Mouse (Mus musculus): ENCODE data around the gene Fblim1.
"Not testable (repeated sequence)": the region's sequence is repeated elsewhere in the genome, so short reads cannot be mapped to it uniquely, and the experiment has no call there.

Fblim1 gene

DNA sequence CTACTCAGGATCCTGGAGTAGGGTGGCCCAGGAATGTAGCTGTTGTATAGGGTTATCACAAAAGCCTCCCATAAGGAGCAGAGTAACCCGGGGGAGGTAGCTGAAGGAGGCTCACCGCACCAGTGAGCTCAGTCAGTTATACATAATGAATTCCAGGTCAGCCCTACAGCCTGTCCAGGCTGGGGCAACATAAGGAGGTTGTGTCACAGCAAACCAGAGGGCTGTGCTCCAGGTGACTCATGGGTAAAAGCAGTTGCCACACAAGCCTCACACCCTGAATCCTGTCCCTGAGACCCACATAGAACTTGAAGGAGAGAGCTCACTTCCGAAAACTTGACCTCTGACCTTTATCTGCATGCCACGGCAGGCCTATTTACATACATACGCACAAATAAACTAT lies 36.9 kb downstream of the Fblim1 start:
- DNase-seq (ENCODE audit: extremely low read depth, low read depth) = no peak

DNA sequence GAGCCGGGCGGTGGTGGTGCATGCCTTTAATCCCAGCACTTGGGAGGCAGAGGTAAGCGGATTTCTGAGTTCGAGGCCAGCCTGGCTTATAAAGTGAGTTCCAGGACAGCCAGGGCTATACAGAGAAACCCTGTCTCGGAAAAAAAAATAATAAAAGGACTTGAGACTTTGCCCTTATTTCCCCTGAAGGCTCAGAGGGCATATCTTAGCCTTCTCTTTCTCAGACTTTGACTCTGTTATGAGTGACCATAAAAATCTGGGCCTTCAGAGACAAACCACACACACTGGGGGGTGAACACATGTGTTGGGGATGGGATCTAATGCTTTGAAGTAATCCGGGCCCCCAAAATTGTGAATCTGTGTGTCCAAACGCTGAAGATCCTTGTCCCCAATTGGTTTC lies 38.7 kb downstream of the Fblim1 start:
- DNase-seq (ENCODE audit: extremely low read depth, low read depth) = not testable (repeated sequence)

DNA sequence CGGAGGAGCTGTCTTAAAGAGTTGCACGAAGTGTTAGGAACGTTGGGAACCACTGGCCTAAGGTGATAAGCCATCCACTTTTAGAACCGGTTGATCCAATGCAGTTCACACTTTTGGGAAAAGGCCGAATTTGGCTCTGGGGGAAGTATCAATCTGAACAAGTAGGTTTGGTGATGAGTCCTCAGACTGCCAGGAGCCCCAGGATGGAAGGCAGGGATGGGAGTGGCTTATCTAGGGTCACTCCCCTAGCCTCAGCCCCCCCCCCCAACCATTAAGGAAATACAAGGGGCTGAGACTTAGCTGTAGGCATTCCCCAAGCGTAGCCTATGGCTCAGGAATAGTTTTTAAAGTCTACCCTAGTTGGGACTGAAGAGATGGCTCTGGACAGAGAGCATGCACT lies 39.7 kb downstream of the Fblim1 start:
- no peak for DNase-seq (ENCODE audit: extremely low read depth, low read depth)

DNA sequence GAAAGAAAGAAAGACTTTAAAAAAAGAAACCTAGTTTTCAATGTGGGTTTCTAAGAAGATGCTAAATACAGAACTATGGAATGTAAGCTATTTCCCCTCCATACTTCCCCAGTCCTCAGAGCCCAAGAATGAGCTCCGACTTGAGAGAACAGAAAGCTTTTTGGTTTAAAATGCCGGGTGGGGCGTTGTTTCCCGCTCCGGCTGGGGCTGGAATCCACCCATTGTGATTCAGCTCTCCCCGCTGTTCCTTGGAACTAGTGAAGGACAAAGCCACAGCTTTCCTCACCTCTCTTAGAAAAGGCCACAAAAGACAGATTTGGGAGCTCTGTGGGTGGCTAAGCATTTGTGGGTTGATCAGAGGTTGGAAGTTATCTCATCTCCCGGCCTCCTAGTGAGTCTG lies 40.6 kb downstream of the Fblim1 start:
- DNase-seq (ENCODE audit: extremely low read depth, low read depth) = no peak

DNA sequence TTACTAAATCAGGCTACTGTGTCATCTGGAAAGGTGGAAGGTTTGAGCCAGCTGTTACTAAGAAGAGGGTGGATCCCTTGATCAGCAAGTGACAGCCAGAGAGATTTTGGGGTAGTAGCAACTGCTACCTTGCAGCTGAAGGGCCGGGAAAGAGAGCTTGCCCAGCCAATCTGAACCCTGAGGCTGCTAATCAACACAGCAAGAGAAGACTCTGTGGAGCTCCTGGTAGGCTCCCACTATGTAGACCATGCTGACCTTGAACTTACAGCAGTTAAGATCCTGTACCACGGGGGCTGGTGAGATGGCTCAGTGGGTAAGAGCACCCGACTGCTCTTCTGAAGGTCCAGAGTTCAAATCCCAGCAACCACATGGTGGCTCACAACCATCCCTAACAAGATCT lies 41.2 kb downstream of the Fblim1 start:
- DNase-seq (ENCODE audit: extremely low read depth, low read depth) = no peak

DNA sequence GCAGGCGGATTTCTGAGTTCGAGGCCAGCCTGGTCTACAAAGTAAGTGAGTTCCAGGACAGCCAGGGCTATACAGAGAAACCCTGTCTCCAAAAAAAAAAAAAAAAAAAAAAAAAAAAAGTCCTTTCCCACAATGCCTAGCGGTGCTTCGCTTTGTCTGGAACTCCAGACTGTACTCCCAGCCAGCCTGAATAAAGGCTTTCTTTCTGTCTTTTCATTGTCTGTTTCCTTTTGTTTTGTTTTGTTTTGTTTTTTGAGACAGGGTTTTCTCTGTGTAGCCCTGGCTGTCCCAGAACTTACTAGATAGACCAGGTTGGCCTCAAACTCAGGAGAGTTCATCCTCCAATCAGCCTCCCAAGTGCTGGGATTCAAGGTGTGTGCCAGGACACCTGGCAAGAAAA lies 41.7 kb downstream of the Fblim1 start:
- DNase-seq (ENCODE audit: extremely low read depth, low read depth) = no peak

DNA sequence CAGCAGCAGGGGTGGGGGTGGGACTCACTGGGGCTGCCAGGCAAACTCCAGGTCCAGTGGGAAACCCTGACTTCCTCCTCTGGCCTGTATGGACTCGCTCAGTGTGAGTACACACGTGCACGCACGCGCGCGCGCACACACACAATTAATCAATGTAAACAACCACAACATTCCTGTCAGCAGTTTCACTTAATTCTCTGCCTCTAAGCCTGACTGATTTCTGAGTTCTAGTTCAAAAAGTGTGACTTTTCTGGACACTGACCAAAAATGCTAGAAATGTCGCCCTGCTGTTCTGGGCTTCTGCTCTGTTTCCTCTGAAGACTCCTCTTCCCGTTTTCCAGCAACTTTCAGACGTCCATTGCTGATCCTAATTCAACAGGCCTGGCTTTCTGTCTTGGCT lies 43.6 kb downstream of the Fblim1 start:
- DNase-seq (ENCODE audit: extremely low read depth, low read depth) = no peak

DNA sequence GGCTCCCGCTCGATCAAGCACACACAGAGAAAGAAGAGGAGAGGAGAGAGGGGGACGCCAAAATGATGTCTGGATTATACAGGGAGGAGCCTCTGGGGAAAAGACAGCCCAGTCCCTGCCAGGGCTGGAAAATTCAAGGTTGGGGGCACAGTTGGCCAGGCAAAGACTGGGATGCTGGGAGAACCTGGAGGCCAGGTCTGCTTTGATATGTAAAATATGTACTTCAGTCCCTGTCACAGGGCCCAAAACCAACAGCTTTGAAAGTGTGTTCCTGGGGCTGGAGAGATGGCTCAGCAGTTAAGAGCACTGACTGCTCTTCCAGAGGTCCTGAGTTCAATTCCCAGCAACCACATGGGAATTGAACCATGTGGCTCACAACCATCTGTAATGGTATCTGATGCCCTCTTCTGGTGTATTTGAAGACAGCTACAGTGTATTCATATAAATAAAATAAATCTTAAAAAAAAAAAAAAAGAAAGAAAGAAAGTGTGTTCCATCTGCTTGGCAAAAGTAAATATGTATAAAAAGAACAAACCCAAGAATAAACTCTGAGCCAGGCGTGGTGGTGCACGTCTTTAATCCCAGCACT lies 44.5 kb downstream of the Fblim1 start:
- not testable (repeated sequence) for DNase-seq (ENCODE audit: extremely low read depth, low read depth)

DNA sequence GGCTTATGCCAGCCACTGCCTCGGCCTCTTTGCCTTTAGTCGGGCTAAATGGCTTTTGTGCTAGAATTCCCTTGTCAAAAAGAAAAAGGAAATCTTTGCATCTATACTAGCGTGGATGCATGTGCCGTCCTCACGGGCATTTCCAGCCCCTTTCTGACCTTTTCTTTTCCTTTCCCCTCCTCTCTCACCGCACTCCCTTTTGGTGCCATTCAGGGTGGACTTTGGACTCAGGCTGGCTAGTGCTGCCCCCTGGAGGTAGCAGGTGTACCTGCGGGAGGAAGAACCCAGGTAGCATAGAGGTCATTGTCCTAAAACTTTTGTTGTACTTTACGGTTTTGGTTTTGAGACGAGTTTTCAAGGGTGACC lies 46.0 kb downstream of the Fblim1 start:
- peak; percentile 61 for DNase-seq (ENCODE audit: extremely low read depth, low read depth)

DNA sequence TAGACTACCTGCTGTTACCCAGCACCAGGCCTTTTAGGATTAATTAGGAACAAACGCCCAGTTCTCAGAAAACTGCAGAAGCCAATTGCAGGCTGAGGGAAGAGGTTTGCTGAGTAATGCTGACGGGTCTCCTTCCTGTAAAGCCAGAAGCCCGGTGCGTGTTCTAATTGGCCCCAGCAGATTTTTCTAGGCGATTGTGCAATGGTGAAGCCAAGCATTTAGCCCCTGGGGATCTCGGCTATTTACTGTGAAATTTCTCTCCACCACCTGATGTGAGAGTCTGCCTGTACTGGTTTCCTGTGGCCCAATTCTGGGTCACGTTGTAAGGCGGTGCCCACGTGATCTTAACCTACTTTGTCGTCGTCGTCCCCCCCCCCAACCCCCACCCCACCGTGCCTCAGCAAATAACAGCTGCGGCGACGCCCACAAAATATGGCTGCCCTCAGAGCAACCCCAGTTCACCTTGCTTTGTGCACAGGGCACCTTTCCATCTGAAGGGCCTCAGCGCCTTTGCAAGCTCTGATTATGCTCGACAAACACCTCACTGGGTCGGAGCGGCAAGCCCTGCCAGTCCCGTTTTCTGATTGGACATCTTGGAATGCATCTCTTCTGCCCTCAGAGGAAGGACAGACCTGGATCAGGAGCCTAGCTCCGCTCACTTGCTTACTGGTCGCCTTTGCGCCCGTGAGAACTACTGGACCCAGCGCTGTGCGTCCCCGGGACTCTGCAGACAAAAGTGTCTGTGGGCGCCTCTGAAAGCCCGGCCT lies 46.6 kb downstream of the Fblim1 start:
- peak; percentile 87 for DNase-seq (ENCODE audit: extremely low read depth, low read depth)

DNA sequence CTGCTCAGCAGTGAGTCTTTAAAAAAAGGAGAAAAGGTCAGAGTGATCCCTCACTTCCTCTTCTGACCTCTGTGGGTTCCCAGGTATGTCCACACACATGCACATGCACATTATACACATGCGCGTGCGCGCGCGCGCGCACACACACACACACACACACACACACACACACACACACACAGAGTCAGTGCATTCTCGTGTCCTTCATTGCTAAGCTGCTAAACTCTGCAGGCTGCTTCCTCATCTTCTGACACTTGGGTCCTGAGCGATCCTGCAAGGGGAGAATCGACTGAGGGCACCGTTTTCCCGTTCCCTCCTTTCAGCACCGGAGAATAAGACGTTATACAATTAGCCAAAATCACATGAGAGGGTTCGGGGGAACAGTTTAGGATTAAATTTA lies 47.2 kb downstream of the Fblim1 start:
- DNase-seq (ENCODE audit: extremely low read depth, low read depth) = peak; percentile 65

DNA sequence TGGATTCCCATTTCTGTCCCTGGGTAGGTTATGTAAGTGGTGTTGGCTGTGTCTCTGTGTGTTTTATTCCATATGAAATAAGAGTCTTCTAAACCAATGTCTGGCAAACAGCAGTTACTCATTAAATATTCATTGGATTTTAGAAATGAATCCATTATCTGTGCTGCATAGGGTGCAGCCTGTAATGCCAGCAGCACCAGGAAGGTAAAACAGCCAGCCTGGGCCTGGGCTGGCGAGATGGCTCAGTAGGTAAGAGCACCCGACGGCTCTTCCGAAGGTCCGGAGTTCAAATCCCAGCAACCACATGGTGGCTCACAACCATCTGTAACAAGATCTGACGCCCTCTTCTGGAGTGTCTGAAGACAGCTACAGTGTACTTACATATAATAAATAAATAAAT lies 49.7 kb downstream of the Fblim1 start:
- not testable (repeated sequence) for DNase-seq (ENCODE audit: extremely low read depth, low read depth)

DNA sequence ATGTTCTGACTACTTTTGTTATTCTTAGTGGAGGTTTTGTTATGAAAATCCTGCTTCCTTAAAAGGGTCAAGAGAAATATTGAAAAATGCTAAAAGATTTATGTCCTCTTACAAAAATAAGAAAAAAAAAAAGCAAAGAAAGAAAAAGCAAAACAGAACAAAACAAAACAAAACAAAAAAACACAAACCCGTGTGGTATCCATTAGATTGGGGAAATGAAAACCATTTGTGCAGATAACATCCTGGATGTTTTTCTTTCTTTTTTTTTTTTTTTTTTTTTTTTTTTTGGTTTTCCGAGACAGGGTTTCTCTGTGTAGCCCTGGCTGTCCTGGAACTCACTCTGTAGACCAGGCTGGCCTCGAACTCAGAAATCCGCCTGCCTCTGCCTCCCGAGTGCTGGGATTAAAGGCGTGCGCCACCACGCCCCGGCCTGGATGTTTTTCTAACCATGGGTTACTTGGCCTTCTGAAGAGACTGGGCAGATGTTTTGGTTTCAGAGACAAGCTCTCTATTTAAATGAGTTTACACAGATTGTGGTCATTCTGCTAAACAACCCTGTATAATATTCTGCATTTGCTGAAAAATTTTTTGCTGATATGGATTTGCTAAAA lies 51.5 kb downstream of the Fblim1 start:
- not testable (repeated sequence) for DNase-seq (ENCODE audit: extremely low read depth, low read depth)

DNA sequence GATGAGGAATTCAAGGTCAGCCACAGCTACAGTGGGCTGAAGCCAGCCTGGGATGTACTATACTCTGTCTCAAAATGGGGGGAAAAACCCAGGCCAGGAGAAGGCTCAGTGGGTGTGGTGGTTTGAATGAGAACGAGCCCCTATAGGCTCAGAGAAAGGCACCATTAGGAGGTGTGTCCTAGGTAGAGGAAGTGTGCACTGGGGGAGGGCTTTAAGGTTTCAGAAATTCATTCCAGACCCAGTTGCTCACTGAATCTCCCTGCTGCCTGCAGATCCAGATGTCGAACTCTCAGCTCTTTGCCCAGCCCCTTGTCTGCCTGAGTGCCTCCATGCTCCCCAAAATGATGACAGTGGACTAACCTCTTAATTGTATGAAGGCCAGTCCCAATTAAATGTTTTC lies 53.4 kb downstream of the Fblim1 start:
- DNase-seq (ENCODE audit: extremely low read depth, low read depth) = peak; percentile 86

DNA sequence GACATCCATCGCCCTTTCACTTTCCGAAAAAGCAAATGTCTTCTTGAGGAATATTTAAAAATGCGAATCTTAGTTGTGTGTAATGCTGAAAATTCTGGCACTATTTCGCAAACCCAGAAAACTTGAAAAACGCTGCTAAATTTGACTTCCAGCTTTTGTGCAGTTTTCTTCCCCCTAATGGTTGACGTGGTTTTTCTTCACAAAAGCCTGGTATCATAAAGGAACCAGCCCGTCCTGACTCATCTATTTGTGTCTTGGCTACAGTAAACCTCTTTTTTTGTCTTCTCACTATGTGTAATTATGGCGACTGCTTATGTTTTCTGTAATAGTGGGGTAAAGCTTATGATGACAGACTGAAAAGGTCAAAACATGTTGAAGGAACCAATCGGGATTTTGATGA lies 58.6 kb downstream of the Fblim1 start:
- no peak for DNase-seq (ENCODE audit: extremely low read depth, low read depth)

DNA sequence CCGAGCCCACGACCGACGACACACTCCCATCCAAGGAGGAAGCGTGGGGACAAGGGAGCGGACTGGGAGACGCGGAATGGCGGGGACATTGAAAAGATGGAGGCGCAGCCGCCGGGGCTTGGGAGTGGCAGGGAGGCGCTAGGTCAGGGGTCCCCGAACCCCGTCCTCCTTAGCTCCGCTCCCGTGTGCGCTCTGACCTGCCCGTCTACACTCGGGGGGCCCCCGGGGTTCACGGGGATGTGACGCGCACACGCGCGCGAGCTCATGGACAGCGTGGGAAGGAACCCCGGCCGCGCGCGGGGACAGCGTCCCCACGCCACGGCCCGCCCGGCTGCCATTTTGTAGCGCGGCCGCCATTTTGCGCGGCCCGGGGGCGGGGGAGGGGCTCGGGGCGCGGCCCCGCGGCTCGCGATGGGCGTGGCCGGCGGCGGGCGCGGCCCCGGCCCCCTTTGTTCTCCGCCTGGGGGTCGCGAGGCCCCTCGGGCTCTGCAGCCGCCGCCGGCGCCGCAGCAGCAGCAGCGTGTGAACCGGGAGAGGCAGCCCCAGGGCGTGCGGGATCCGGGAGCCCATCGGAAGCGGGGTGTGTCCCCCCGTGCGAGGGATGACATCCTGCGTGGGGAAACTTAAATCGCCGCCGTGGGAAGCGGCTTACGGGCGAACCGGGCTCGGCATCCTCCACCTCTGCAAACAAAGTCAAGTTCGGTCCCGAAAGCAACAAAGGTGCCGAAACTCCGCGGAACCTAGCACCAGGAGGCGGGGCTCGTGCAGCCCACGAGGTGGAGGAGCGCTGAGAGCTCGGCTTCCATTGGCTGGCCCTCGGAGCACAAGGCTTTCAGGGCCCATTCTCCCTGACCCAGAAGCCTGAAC lies 59.3 kb downstream of the Fblim1 start:
- DNase-seq (ENCODE audit: extremely low read depth, low read depth) = peak; percentile 61

DNA sequence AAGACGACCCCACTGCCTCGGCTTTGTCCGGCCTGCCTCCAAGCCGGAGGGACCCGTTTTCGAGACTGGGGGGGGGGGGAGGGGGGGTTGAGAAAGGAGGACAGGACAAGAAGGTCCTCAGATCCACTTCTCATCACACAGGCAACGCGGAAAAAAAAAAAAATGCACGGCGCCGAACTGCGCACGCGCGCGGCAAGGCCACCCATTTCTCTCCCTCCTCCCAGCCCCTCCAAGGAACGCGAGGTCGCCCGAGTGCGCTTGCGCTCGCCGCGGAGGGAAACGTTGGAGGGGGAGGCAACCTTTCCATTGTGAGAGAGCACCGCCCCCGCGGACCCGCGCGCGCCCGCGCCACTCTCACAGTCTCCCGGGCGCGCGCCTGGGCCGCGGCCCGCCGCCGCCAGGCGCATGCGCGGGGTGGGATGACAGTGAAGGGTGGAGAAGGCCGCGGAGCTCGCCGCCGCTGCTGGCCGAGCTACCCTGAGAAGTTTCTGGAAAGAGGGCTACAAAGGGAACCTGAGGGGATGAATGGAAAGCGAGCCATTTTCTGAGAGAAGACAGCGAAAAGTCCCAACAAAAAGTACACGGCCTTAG lies 60.1 kb downstream of the Fblim1 start:
- DNase-seq (ENCODE audit: extremely low read depth, low read depth) = peak; percentile 88

DNA sequence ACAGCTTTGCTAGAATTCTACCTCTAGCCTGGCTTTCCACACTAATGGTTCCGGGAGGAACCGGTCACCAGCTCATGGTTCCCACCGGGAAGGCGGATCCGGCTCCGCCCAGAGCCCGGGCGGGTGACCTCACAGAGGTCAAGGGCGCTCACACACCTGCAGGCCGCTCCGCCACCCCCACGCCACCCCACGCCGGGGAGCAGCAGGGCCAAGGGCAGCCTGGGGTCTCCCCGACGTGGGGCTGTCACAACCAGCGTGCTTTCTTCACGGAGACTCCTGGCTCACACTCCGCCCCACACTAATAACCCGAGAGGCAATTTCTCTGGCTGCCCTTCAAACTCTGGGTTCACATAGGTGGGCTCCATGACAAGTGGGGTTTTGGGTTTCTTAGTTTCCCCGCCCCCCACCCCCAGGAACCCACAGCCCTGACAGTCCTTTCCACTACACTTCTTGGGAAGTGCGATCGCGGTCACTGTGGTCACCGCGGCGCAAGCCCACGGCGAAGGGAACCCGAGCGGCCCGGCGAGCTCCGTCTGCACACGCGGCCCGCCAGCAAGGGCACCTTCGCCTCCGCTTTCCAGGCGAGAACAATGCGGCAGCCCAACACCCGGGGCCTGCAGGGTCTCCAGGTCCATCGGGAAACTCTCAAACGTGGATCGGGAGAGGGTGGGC lies 60.7 kb downstream of the Fblim1 start:
- no peak for DNase-seq (ENCODE audit: extremely low read depth, low read depth)

DNA sequence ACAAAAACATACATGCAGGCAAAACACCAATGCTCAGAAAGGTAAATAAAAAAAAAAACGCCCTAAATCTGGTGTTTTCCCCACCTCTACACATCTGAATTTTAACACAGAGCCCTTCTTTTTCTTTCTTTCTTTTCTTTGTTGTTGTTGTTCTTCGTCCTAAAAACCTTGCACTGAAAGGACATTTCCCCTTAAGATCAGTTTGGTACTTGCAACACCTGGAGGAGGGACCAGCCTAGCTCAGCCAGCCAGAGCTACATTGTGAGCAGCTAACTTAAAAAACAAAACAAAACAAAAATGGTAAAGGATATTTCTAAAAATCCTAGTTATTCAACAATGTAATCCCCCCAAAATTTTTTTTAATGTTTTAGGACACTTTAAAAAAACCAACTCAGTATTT lies 61.4 kb downstream of the Fblim1 start:
- DNase-seq (ENCODE audit: extremely low read depth, low read depth) = no peak

DNA sequence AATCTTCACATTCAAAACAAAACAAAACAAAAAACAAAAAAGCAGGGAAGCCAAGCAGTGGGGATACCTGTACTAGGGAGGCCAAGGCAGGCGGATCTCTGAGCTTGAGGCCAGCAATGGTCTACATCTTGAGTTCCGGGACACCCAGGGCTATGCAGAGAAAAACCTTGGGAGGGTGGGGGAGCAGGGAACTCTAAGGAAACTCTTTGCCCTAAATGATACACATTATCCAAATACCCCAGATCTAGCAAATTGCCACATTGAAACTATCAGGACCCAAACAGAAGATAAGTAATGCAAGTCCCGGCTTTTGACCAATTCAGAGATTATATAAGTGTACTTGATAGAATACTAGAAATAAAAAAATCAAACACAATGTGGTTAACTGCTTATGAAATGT lies 62.3 kb downstream of the Fblim1 start:
- DNase-seq (ENCODE audit: extremely low read depth, low read depth) = no peak

DNA sequence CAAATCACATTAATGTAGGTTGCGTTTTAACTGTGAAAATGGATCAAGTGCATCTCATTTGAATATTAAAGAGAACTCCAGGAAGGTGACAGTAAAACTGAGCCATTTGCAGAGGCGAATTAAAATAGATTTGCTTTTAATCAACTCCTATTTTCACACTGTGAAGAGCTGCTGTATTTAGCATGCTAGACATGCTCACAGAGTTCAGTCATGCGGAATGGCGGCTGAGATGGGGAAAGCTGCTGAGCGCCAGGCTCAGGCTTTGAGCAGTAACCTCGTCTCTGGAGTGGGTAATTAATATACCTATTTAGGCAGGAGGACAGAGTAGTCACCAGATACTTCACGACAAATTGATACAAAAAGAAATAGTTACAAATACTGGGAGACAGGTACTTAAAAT lies 64.0 kb downstream of the Fblim1 start:
- DNase-seq (ENCODE audit: extremely low read depth, low read depth) = no peak
